Mouse (Mus musculus) ovary, postnatal 14 days (tissue): ENCODE measurements around the gene Gm4340.
"Not testable (repeated sequence)": the region's sequence is repeated elsewhere in the genome, so short reads cannot be mapped to it uniquely, and the experiment has no call there.

Experiments used
- DNase-seq: peaks from one replicate; pipeline ENCODE4 v3.0.0; 2022; ENCODE audit warnings: low spot score

Gm4340 gene

GRCm38 (mm10) chr10:104193742-104194141, at the start of gene Gm4340:
Gm4340 (plus strand) TSS chr10:104194042.
- DNase-seq = not testable (repeated sequence)

DNA sequence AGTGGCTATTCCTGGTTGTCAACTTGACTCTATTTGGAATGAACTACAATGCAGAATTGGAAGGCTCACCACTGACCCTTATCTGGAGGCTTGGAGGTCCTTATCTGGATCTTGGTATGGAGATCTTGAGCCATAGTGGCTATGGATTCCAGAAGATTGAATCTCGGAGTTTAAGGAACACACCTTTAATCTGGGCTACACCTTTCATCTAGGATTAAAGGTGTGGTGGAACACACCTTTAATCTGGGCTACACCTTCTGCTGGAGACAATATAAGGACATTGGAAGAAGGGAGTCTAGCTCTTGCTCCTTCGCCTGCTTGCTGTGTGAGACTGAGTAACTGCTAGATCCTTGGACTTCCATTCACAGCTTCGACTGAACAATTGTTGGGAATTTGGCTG, 42.6 kb upstream of the Gm4340 start, which contains the start of gene Gm6763:
Gene Gm6763, plus strand, starts transcription at position 301 of the 400 bp plus-strand sequence.
- not testable (repeated sequence) for DNase-seq

- not testable (repeated sequence) for DNase-seq
These were observed 34.1 kb upstream of the Gm4340 start, which contains the start of gene Gm8764 for GRCm38 (mm10) chr10:104159706-104160105. Gm8764 (plus strand) TSS chr10:104160006.

DNA sequence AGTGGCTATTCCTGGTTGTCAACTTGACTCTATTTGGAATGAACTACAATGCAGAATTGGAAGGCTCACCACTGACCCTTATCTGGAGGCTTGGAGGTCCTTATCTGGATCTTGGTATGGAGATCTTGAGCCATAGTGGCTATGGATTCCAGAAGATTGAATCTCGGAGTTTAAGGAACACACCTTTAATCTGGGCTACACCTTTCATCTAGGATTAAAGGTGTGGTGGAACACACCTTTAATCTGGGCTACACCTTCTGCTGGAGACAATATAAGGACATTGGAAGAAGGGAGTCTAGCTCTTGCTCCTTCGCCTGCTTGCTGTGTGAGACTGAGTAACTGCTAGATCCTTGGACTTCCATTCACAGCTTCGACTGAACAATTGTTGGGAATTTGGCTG, 25.6 kb upstream of the Gm4340 start, which contains the start of gene Gm21304:
Gene Gm21304, plus strand, starts transcription at position 301 of the 400 bp plus-strand sequence.
- not testable (repeated sequence) for DNase-seq

DNA sequence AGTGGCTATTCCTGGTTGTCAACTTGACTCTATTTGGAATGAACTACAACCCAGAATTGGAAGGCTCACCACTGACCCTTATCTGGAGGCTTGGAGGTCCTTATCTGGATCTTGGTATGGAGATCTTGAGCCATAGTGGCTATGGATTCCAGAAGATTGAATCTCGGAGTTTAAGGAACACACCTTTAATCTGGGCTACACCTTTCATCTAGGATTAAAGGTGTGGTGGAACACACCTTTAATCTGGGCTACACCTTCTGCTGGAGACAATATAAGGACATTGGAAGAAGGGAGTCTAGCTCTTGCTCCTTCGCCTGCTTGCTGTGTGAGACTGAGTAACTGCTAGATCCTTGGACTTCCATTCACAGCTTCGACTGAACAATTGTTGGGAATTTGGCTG, 17.1 kb upstream of the Gm4340 start, which contains the start of gene Gm21312:
Gene Gm21312, plus strand, starts transcription at position 301 of the 400 bp plus-strand sequence.
- not testable (repeated sequence) for DNase-seq

- not testable (repeated sequence) for DNase-seq
These were observed 8.6 kb upstream of the Gm4340 start, which contains the start of gene Gm20765 for GRCm38 (mm10) chr10:104185233-104185632. Gm20765 (plus strand) TSS chr10:104185533.

DNA sequence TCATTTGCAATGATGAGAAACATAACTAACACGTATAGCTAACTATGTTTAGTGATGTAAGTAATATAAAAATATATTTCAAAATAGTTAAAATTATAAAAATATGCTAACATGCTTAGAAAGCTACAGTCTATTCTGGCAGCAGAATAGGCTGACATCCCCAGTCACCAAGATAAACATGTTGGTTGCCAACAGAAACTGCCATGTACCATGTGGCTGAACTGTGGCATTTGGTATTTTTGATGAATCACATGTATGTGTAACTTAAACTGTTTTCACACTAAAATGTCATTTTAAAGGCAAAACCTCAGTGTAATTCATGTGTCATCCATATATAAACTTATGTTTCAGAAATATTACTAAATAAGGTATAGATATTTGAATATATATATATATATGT, 15.8 kb downstream of the Gm4340 start:
- DNase-seq = no peak

- no peak for DNase-seq
These were observed 16.6 kb downstream of the Gm4340 start for GRCm38 (mm10) chr10:104210268-104210990.

GRCm38 (mm10) chr10:104214527-104214926, 20.7 kb downstream of the Gm4340 start:
- no peak for DNase-seq

- no peak for DNase-seq
These were observed 26.6 kb downstream of the Gm4340 start for GRCm38 (mm10) chr10:104220303-104221021.
